Mouse (Mus musculus) neural tube, embryonic 13.5 days (tissue): Measurements from ENCODE around the gene Mindy3. TPM values are rescaled to one million over a fixed set of nuclear protein-coding genes. Genes with fewer than 3 reads are reported as not detected.

ENCODE experiments used
- polyA plus RNA-seq: library from polyadenylated mRNA; unstranded; fragments of >200 nt; fragmentation: Nextera tagmentation; extraction: Ambion mirVana; gene quantifications from 2 replicates; pipeline ENCODE4 v1.2.1, GENCODE M21; 2015

Gene Mindy3
- polyA plus RNA-seq, 1 experiment from 2014 or later: 67.6 TPM

Other genes starting within 250 kb of the Mindy3 start
- gene Itga8, start 117.5 kb downstream of the Mindy3 start, polyA plus RNA-seq: 3.4 TPM in 2 replicates